ENCODE assay signal across 10 mouse cellular contexts in the genomic region with DNA sequence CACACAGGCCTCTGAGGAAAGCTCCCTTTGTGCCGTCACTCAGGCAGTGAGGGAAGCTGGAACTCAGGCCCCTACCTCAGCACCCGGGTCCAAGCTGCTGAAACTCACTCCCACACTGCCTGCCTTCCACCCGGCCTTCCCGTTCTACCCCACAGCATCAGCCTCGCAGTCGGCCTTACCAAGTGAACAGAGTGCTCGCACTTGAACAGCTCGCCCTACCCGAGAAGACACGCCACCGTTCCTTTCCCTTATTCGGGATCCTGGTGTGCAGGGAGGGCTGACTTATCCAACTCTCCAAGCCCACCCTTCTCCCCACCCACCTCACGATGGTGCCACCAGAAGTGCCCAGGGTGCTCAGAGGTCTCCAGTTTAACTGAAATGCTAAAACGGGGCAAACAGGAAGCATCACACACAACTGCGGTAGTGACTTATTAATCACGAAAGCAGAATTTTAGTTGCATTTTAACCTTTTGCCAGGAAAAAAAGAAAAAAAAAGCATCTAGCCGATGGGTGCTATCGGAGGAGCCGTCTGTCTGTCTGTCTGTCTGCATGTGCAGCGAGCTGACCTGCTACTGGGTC. TPM values are rescaled to one million over a fixed set of nuclear protein-coding genes. Genes with fewer than 3 reads are reported as not detected.
A peak's percentile ranks its signal among the peaks of the same experiment; 100 is the strongest.
DNase-seq lines count a peak whose midpoint lies in the region; ATAC-seq and TF ChIP-seq lines count a peak whose summit lies in the region.
"Had no signal": no experiment of that assay in that cellular context is flagged by ENCODE, and none has a peak within 500 bp of the region (broad histone marks: within the 10 kb centered on the region; RNA-seq: fewer than 3 reads in every experiment).

No protein-coding gene starts in this region.

- H3K9ac ChIP-seq in lung, embryonic 14.5 days: peak overlapping the region; percentile 11; the same call in 1 of the 2 replicates
- peak overlapping the region; percentile 20; the same call in 1 of the 2 replicates for H3K9ac ChIP-seq in forebrain, embryonic 15.5 days (replicated peaks)
- H3K9ac ChIP-seq: embryonic facial prominence, embryonic 15.5 days had no signal

- no peak for TF ChIP-seq CTCF in lung, embryonic 14.5 days (IDR thresholded peaks at IDR 0.05; ENCODE audit: low read depth)

- 80% methylated on average over 20 of the region's 20 CpGs for WGBS in lung, embryonic 14.5 days
- 53% methylated on average over 20 of the region's 20 CpGs for WGBS in forebrain, embryonic 15.5 days

- H3K36me3 ChIP-seq in lung, embryonic 14.5 days (ENCODE audit: insufficient read depth): no peaks in the 10 kb centered on the region
- H3K36me3 ChIP-seq in forebrain, embryonic 15.5 days: no peaks in the 10 kb centered on the region

- H3K4me1 ChIP-seq in lung, embryonic 14.5 days (ENCODE audit: insufficient read depth): peaks cover 18% of the 10 kb centered on the region
- peaks cover 53% of the 10 kb centered on the region for H3K4me1 ChIP-seq in forebrain, embryonic 15.5 days

- no peak for DNase-seq in lung, embryonic 14.5 days
- DNase-seq in lung, postnatal 14 days: no peak
- DNase-seq in kidney, postnatal 36 days: peak; percentile 38 to 60
- peak; percentile 60 to 61 for DNase-seq in thymus, postnatal 36 days
- DNase-seq in urinary bladder, adult 2 months (ENCODE audit: low spot score): no peak
- no peak for DNase-seq in left cerebral cortex, adult 18-20 months (ENCODE audit: low spot score in 2 of 2)
- DNase-seq: layer of hippocampus, adult 9-11 months had no signal

- H3K27ac ChIP-seq in lung, embryonic 14.5 days (ENCODE audit: low read depth): no peak overlapping the region
- peak overlapping the region; percentile 51 for H3K27ac ChIP-seq in forebrain, embryonic 15.5 days (replicated peaks)
- H3K27ac ChIP-seq: embryonic facial prominence, embryonic 15.5 days had no signal

- no peak overlapping the region for H3K4me3 ChIP-seq in lung, embryonic 14.5 days (ENCODE audit: low read depth, low read length)
- H3K4me3 ChIP-seq in forebrain, embryonic 15.5 days: no peak overlapping the region
- H3K4me3 ChIP-seq: embryonic facial prominence, embryonic 15.5 days had no signal

- peak overlapping the region; percentile 18; the same call in 1 of the 2 replicates for H3K4me2 ChIP-seq in lung, embryonic 14.5 days
- H3K4me2 ChIP-seq in forebrain, embryonic 15.5 days (replicated peaks): peak overlapping the region; percentile 9; the same call in 1 of the 2 replicates

- no peak for ATAC-seq in lung, embryonic 14.5 days (ENCODE audit: insufficient read depth)
- ATAC-seq in forebrain, embryonic 15.5 days (replicated peaks): no peak
- ATAC-seq in granulocyte monocyte progenitor cell, adult 5-6 weeks (replicated peaks; ENCODE audit: poor library complexity, severe bottlenecking): no peak

- no peaks in the 10 kb centered on the region for H3K9me3 ChIP-seq in lung, embryonic 14.5 days (ENCODE audit: low read depth, low read length)
- no peaks in the 10 kb centered on the region for H3K9me3 ChIP-seq in forebrain, embryonic 15.5 days
- H3K9me3 ChIP-seq: embryonic facial prominence, embryonic 15.5 days had no signal

- H3K27me3 ChIP-seq in lung, embryonic 14.5 days (ENCODE audit: insufficient read depth, low read length): no peaks in the 10 kb centered on the region
- H3K27me3 ChIP-seq in forebrain, embryonic 15.5 days: no peaks in the 10 kb centered on the region
- H3K27me3 ChIP-seq: embryonic facial prominence, embryonic 15.5 days had no signal

RNA-seq across cellular contexts. Expression of a gene that starts 2.8 kb away (rescaled TPM):
- polyA plus RNA-seq in lung, embryonic 14.5 days (2014; fragmentation: Nextera tagmentation; extraction: Ambion mirVana): 3.1 and 3.9 TPM in 2 replicates
- polyA plus RNA-seq in forebrain, embryonic 15.5 days (2015; fragmentation: Nextera tagmentation; extraction: Ambion mirVana): 3.7 and 3.9 TPM in 2 replicates
- 6.6 and 8.9 TPM in 2 replicates for polyA plus RNA-seq in urinary bladder, adult 2 months (2012; rRNA removed)
- total RNA-seq in granulocyte monocyte progenitor cell, adult 5-6 weeks (2014; fragmentation: Nextera tagmentation): 10.9 and 16.7 TPM in 2 replicates
- total RNA-seq in granulocyte monocyte progenitor cell, adult 5-6 weeks (2017): 5.2 and 9.6 TPM in 2 replicates
- total RNA-seq in left cerebral cortex, adult 18-20 months (2021): 1 to 10 TPM; 5.7 to 5.9 TPM

RNA-seq across cellular contexts. Expression of a gene that starts 46.3 kb away (rescaled TPM):
- not detected in 2 replicates for polyA plus RNA-seq in lung, embryonic 14.5 days (2014; fragmentation: Nextera tagmentation; extraction: Ambion mirVana)
- 0.15 and 0.38 TPM in 2 replicates for polyA plus RNA-seq in forebrain, embryonic 15.5 days (2015; fragmentation: Nextera tagmentation; extraction: Ambion mirVana)
- not detected in 2 replicates for polyA plus RNA-seq in urinary bladder, adult 2 months (2012; rRNA removed)
- 1.4 TPM in 1 of 2 replicates, not detected in the other for total RNA-seq in granulocyte monocyte progenitor cell, adult 5-6 weeks (2014; fragmentation: Nextera tagmentation)
- not detected in 2 replicates for total RNA-seq in granulocyte monocyte progenitor cell, adult 5-6 weeks (2017)
- 1 to 10 TPM; 1.5 to 1.8 TPM for total RNA-seq in left cerebral cortex, adult 18-20 months (2021)
- polyA plus RNA-seq: embryonic facial prominence, embryonic 15.5 days had no signal

RNA-seq across cellular contexts. Expression of a gene that starts 56.2 kb away (rescaled TPM):
- 0.89 and 1.2 TPM in 2 replicates for polyA plus RNA-seq in lung, embryonic 14.5 days (2014; fragmentation: Nextera tagmentation; extraction: Ambion mirVana)
- polyA plus RNA-seq in forebrain, embryonic 15.5 days (2015; fragmentation: Nextera tagmentation; extraction: Ambion mirVana): 0.75 and 0.98 TPM in 2 replicates
- polyA plus RNA-seq in urinary bladder, adult 2 months (2012; rRNA removed): 1.3 and 3.3 TPM in 2 replicates
- total RNA-seq in granulocyte monocyte progenitor cell, adult 5-6 weeks (2014; fragmentation: Nextera tagmentation): not detected in 2 replicates
- not detected in 2 replicates for total RNA-seq in granulocyte monocyte progenitor cell, adult 5-6 weeks (2017)
- 1 to 10 TPM; 1.8 to 2.0 TPM for total RNA-seq in left cerebral cortex, adult 18-20 months (2021)

Comparison
In these comparisons a context has a peak if more than half of its experiments do, and no peak if none do; other contexts are left out.
1. DNase-seq: peak in kidney, postnatal 36 days (2 of 2) and thymus, postnatal 36 days (2 of 2); none in lung, embryonic 14.5 days (single experiment), lung, postnatal 14 days (single experiment), urinary bladder, adult 2 months (single experiment) and left cerebral cortex, adult 18-20 months (0 of 2).